Mouse (Mus musculus) hindbrain, embryonic 14.5 days (tissue): ENCODE measurements around the gene Spib. TPM values are rescaled to one million over a fixed set of nuclear protein-coding genes. Genes with fewer than 3 reads are reported as not detected.

ENCODE experiments used
- ATAC-seq: fragments of 200-750 bp; cut with Nextera tagmentation; 2 replicates; pipeline ENCODE4 v1.8.0; 2017; ENCODE audit warnings: moderate number of reproducible peaks, mild to moderate bottlenecking, moderate TSS enrichment, moderate library complexity; ENCODE audit not compliant: low FRiP score
- DNase-seq: peaks from one replicate; pipeline ENCODE4 v3.0.0-alpha.2; 2015; ENCODE audit warnings: low spot score
- H3K27ac ChIP-seq: fragments of 300-500 bp; sonication (generic); 2 replicates; pipeline ENCODE4 v1.5.1; 2014; ENCODE audit warnings: mild to moderate bottlenecking, moderate library complexity
- H3K27me3 ChIP-seq: fragments of 300-500 bp; sonication (generic); 2 replicates; pipeline ENCODE4 v1.6.1; 2014; ENCODE audit warnings: mild to moderate bottlenecking, low read length, mixed read lengths; ENCODE audit not compliant: control insufficient read depth, insufficient read depth
- H3K36me3 ChIP-seq: fragments of 300-500 bp; sonication (generic); replicated peaks from 2 replicates; pipeline ENCODE4 v1.6.1; 2014; ENCODE audit not compliant: control insufficient read depth, insufficient read depth
- H3K4me1 ChIP-seq: fragments of 300-500 bp; sonication (generic); replicated peaks from 2 replicates; pipeline ENCODE4 v1.6.1; 2014; ENCODE audit warnings: antibody characterized with exemption, low read length, mixed read lengths; ENCODE audit not compliant: control insufficient read depth, insufficient read depth
- H3K4me2 ChIP-seq: fragments of 300-500 bp; sonication (generic); replicated peaks from 2 replicates; pipeline ENCODE4 v1.6.1; 2014; ENCODE audit warnings: mild to moderate bottlenecking, moderate library complexity
- H3K4me3 ChIP-seq: fragments of 300-500 bp; sonication (generic); replicated peaks from 2 replicates; pipeline ENCODE4 v1.5.1; 2014; ENCODE audit warnings: mild to moderate bottlenecking, low read length
- H3K9ac ChIP-seq: fragments of 300-500 bp; sonication (generic); 2 replicates; pipeline ENCODE4 v1.6.1; 2014
- H3K9me3 ChIP-seq: fragments of 300-500 bp; sonication (generic); 2 replicates; pipeline ENCODE4 v1.6.1; 2016; ENCODE audit warnings: low read length; ENCODE audit not compliant: control insufficient read depth
- WGBS: fragments of 180-500 bp; shearing (Covaris S2); extraction: QIAGEN DNeasy Blood & Tissue Kit; methylation state at CpG from one replicate; pipeline ENCODE4 v1.1.7; 2014; 5-methylcytosine and 5-hydroxymethylcytosine counted together
- polyA plus RNA-seq: library from polyadenylated mRNA; unstranded; fragments of >200 nt; fragmentation: Nextera tagmentation; extraction: Ambion mirVana; gene quantifications from 2 replicates; pipeline ENCODE4 v1.2.1, GENCODE M21; 2014

The Spib gene
- polyA plus RNA-seq, result 0.09 TPM in 1 of 2 replicates, not detected in the other

- ATAC-seq, result no peak
- no peaks in the 10 kb centered on the region for H3K4me1 ChIP-seq
- H3K27ac ChIP-seq, result no peak within 1 kb of the TSS
- WGBS, result 90% methylated on average over 4 of the region's 4 CpGs
- H3K9me3 ChIP-seq, result no peaks in the 10 kb centered on the region
- no peak within 1 kb of the TSS for H3K9ac ChIP-seq
- no peak within 1 kb of the TSS for H3K4me2 ChIP-seq
- no peak for DNase-seq
- 0 out of 2 replicates have a peak, but pooled peaks cover 3% of the 10 kb centered on the region for H3K36me3 ChIP-seq
- H3K27me3 ChIP-seq, result peaks cover 10% of the 10 kb centered on the region
- H3K4me3 ChIP-seq, result no peak within 1 kb of the TSS
Observed at GRCm38 (mm10) chr7:44531946-44532732, at the start of gene Spib. Gene Spib, minus strand, starts transcription at chr7:44532071.

- no peak for DNase-seq
- no peak overlapping the region for H3K27ac ChIP-seq
- H3K4me3 ChIP-seq, result no peak overlapping the region
- no peaks in the 10 kb centered on the region for H3K9me3 ChIP-seq
- H3K4me1 ChIP-seq, result no peaks in the 10 kb centered on the region
- H3K27me3 ChIP-seq, result no peaks in the 10 kb centered on the region
- no peaks in the 10 kb centered on the region for H3K36me3 ChIP-seq
- H3K9ac ChIP-seq, result no peak overlapping the region
- ATAC-seq, result no peak
- 82% methylated on average over 6 of the region's 6 CpGs for WGBS
- no peak overlapping the region for H3K4me2 ChIP-seq
Observed at GRCm38 (mm10) chr7:44581637-44582036, 49.8 kb upstream of the Spib start.

DNA sequence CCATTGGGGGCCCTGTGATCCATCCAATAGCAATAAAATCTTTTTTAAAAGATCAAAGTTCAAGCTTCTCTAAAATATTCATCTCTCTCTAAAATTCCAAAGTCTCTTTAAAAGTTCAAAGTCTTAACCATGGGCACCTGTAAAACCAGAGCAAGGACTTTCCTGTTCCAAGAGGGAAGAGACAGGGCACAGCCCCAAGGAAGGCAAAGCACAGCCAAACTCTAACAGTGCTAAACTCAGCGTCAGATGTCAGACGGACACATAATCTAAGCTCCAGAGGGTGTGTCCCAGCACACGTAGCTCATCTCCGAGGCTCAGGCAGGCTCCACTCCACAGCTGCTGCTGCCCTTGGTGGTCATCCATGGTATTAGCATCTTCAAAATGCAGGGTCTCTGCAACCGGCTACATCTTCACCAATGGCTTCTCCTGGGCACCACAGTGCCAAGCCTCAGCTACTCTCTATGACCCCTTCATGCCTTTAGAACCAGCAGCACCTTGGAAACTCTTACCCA, 44.5 kb upstream of the Spib start:
- H3K4me3 ChIP-seq, result no peak overlapping the region
- no peaks in the 10 kb centered on the region for H3K27me3 ChIP-seq
- DNase-seq (no peak), ATAC-seq (no peak)
- 53% methylated on average over 5 of the region's 5 CpGs for WGBS
- H3K9me3 ChIP-seq, result no peaks in the 10 kb centered on the region
- H3K4me1 ChIP-seq, result no peaks in the 10 kb centered on the region
- no peaks in the 10 kb centered on the region for H3K36me3 ChIP-seq
- no peak overlapping the region for H3K9ac ChIP-seq
- H3K4me2 ChIP-seq, result no peak overlapping the region
- H3K27ac ChIP-seq, result no peak overlapping the region

GRCm38 (mm10) chr7:44572956-44573484, 41.1 kb upstream of the Spib start:
- Histone ChIP-seq H3K27ac (no peak overlapping the region), H3K4me2 (no peak overlapping the region), H3K9ac (no peak overlapping the region), H3K9me3 (no peaks in the 10 kb centered on the region), H3K36me3 (no peaks in the 10 kb centered on the region), H3K4me1 (no peaks in the 10 kb centered on the region), H3K27me3 (no peaks in the 10 kb centered on the region), H3K4me3 (no peak overlapping the region)
- no peak for DNase-seq
- 72% methylated on average over 5 of the region's 5 CpGs for WGBS
- ATAC-seq, result no peak

DNA sequence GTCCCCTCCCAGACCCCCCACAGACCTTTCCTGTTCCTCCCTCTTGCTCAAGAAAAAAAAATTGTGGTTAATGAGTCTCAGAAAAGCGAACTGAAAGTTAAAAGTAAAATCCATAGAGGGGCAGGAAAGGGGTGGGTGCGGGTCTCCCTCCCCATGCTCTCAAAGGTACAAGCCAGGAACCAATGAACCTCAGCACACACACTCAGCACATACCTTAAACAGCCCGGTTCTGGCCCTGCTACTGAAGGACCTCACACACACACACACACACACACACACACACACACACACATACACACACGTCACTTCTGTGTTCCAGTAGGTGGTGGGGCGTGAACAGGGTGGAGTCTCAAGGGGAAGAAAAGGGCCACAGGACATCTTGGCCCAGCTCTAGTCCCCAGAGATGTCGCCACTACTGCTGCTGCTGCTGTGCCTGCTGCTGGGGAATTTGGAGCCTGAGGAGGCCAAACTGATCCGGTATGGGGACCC, 40.4 kb upstream of the Spib start, which contains the start of gene Napsa:
Napsa (plus strand) TSS at position 168 of the 489 bp plus-strand sequence.
- Histone ChIP-seq H3K9ac (no peak within 1 kb of the TSS), H3K4me1 (no peaks in the 10 kb centered on the region), H3K9me3 (no peaks in the 10 kb centered on the region), H3K27ac (no peak within 1 kb of the TSS), H3K36me3 (no peaks in the 10 kb centered on the region), H3K27me3 (no peaks in the 10 kb centered on the region), H3K4me3 (no peak within 1 kb of the TSS), H3K4me2 (no peak within 1 kb of the TSS)
- DNase-seq, result no peak
- ATAC-seq, result no peak
- WGBS, result 20% methylated on average over 7 of the region's 7 CpGs

DNA sequence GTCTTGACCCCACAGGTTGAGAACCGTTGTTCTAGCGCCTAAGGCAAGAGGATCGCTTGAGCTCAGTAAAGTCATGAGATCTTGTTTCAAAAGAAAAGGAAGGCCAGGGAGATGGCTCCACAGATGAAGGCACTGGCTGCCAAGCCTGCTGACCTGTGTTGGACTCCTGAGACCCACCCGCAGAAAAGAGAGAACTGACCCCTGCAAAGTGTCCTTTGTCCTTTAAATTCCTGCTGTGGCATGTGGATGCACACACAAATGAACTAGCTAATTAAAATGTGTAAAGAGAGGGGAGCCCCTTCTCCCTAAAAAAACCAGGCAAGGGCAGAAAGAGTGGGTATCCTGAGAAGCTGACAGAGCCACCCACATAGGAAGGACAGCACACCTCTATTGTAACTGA, 39.9 kb upstream of the Spib start:
- no peak overlapping the region for H3K27ac ChIP-seq
- H3K27me3 ChIP-seq, result no peaks in the 10 kb centered on the region
- no peak overlapping the region for H3K4me3 ChIP-seq
- H3K36me3 ChIP-seq, result no peaks in the 10 kb centered on the region
- 35% methylated on average over 4 of the region's 4 CpGs for WGBS
- H3K4me2 ChIP-seq, result no peak overlapping the region
- no peak for DNase-seq
- ATAC-seq, result no peak
- H3K9me3 ChIP-seq, result no peaks in the 10 kb centered on the region
- H3K9ac ChIP-seq, result no peak overlapping the region
- no peaks in the 10 kb centered on the region for H3K4me1 ChIP-seq

GRCm38 (mm10) chr7:44570989-44571388, 39.1 kb upstream of the Spib start:
- H3K27me3 ChIP-seq, result no peaks in the 10 kb centered on the region
- no peak overlapping the region for H3K4me3 ChIP-seq
- H3K4me2 ChIP-seq, result no peak overlapping the region
- no peaks in the 10 kb centered on the region for H3K4me1 ChIP-seq
- H3K9me3 ChIP-seq, result no peaks in the 10 kb centered on the region
- no peak overlapping the region for H3K27ac ChIP-seq
- WGBS, result 86% methylated on average over 6 of the region's 6 CpGs
- DNase-seq (no peak), ATAC-seq (no peak)
- no peak overlapping the region for H3K9ac ChIP-seq
- no peaks in the 10 kb centered on the region for H3K36me3 ChIP-seq

DNA sequence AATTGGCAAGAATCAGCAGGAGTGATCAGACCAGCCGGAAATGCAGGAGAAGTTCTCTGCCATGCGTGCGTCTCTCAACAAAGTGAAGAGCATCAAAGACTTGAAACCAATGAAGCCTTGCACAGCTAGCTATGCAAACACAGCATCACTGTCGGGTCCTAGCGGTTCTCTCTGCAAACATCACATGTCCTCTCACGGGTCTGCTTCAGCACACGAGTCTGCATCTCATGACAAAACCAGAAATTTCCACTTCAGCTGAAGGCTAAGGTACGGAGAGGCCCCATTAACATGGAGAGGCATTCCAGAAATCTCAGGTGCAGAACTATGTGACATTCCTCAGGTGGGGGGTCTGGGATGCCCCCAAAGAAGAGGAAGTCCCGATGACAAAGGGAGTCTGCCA, 36.9 kb upstream of the Spib start:
- H3K9ac ChIP-seq, result no peak overlapping the region
- H3K27me3 ChIP-seq, result no peaks in the 10 kb centered on the region
- no peaks in the 10 kb centered on the region for H3K9me3 ChIP-seq
- ATAC-seq (no peak), DNase-seq (no peak)
- H3K27ac ChIP-seq, result no peak overlapping the region
- no peak overlapping the region for H3K4me3 ChIP-seq
- no peaks in the 10 kb centered on the region for H3K36me3 ChIP-seq
- H3K4me1 ChIP-seq, result no peaks in the 10 kb centered on the region
- WGBS, result 84% methylated on average over 9 of the region's 9 CpGs
- H3K4me2 ChIP-seq, result no peak overlapping the region

- H3K4me1 ChIP-seq, result no peaks in the 10 kb centered on the region
- WGBS, result 79% methylated on average over 6 of the region's 6 CpGs
Observed at GRCm38 (mm10) chr7:44565414-44565813, 33.5 kb upstream of the Spib start.

More at GRCm38 (mm10) chr7:44565414-44565813, 33.5 kb upstream of the Spib start:
- Histone ChIP-seq H3K4me3 (no peak overlapping the region), H3K36me3 (no peaks in the 10 kb centered on the region), H3K4me2 (no peak overlapping the region), H3K9me3 (no peaks in the 10 kb centered on the region), H3K27me3 (no peaks in the 10 kb centered on the region), H3K9ac (no peak overlapping the region), H3K27ac (no peak overlapping the region)
- DNase-seq (no peak), ATAC-seq (no peak)
